In the genomic region with DNA sequence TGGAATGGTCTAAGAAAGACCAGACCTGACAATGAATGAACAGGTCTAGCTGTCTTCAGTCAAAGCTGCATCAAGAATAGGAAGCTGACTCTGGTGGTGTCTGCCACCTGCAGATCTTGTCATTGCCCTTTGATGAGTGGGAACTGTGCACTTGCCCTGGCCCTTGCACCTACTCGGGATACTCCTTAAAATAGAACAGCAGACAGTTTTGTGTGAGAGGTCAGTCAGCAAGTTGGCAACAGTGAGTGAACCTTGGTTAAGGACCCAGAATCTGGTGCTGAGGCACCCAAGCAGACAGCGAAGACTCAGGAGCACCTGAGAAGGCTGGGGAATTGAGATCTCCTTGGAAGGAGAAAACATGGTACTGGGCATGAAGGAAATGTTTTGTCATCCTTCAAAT, we compare ENCODE assay signal across 29 mouse cellular contexts. TPM values are rescaled to one million over a fixed set of nuclear protein-coding genes. Genes with fewer than 3 reads are reported as not detected.
A peak's percentile ranks its signal among the peaks of the same experiment; 100 is the strongest.
DNase-seq lines count a peak whose midpoint lies in the region; ATAC-seq and TF ChIP-seq lines count a peak whose summit lies in the region.
"Had no signal": no experiment of that assay in that cellular context is flagged by ENCODE, and none has a peak within 500 bp of the region (broad histone marks: within the 10 kb centered on the region; RNA-seq: fewer than 3 reads in every experiment).

No protein-coding gene starts in this region.

- WGBS in heart, embryonic 10.5 days, result 58% methylated on average over 2 of the region's 2 CpGs
- 68% methylated on average over 2 of the region's 2 CpGs for WGBS in kidney, embryonic 16.5 days

- peaks cover 3% of the 10 kb centered on the region; the same call in 1 of the 2 replicates for H3K4me1 ChIP-seq in heart, embryonic 10.5 days
- H3K4me1 ChIP-seq in kidney, embryonic 16.5 days (ENCODE audit: insufficient read depth, low read length), result no peaks in the 10 kb centered on the region
- H3K4me1 ChIP-seq: embryonic facial prominence, embryonic 13.5 days; forebrain, embryonic 15.5 days; heart, embryonic 15.5 days; hindbrain, embryonic 10.5 days; hindbrain, embryonic 15.5 days; liver, embryonic 12.5 days had no signal

- TF ChIP-seq CTCF in gastrocnemius, adult 2 months (IDR thresholded peaks at IDR 0.05), result no peak

- H3K4me3 ChIP-seq in gastrocnemius, adult 2 months, result no peak overlapping the region
- H3K4me3 ChIP-seq in heart, embryonic 10.5 days, result no peak overlapping the region
- no peak overlapping the region for H3K4me3 ChIP-seq in kidney, embryonic 16.5 days (ENCODE audit: low read length)
- H3K4me3 ChIP-seq: embryonic facial prominence, embryonic 13.5 days; forebrain, embryonic 10.5 days; forebrain, embryonic 15.5 days; heart, embryonic 15.5 days; hindbrain, embryonic 10.5 days; hindbrain, embryonic 15.5 days; liver, embryonic 12.5 days had no signal

- H3K4me2 ChIP-seq in kidney, embryonic 16.5 days (replicated peaks; ENCODE audit: low read depth, low read length), result no peak overlapping the region
- H3K4me2 ChIP-seq: embryonic facial prominence, embryonic 13.5 days; forebrain, embryonic 15.5 days; heart, embryonic 15.5 days; hindbrain, embryonic 15.5 days; liver, embryonic 12.5 days; midbrain, embryonic 11.5 days had no signal

- no peaks in the 10 kb centered on the region for H3K9me3 ChIP-seq in heart, embryonic 10.5 days
- no peaks in the 10 kb centered on the region for H3K9me3 ChIP-seq in kidney, embryonic 16.5 days (ENCODE audit: low read length)
- H3K9me3 ChIP-seq: embryonic facial prominence, embryonic 13.5 days; forebrain, embryonic 15.5 days; heart, embryonic 15.5 days; hindbrain, embryonic 10.5 days; hindbrain, embryonic 15.5 days; liver, embryonic 12.5 days had no signal

- intact Hi-C loops in gastrocnemius, adult 2 months (cut with DNase I), result no loop called here
- intact Hi-C loops in gastrocnemius, postnatal 36 days (cut with DNase I), result no loop called here

- no peaks in the 10 kb centered on the region for H3K27me3 ChIP-seq in heart, embryonic 10.5 days (ENCODE audit: insufficient read depth, poor library complexity, severe bottlenecking)
- H3K27me3 ChIP-seq in kidney, embryonic 16.5 days (ENCODE audit: insufficient read depth, low read length), result no peaks in the 10 kb centered on the region
- H3K27me3 ChIP-seq: embryonic facial prominence, embryonic 13.5 days; forebrain, embryonic 15.5 days; heart, embryonic 15.5 days; hindbrain, embryonic 15.5 days; Patski had no signal

- H3K36me3 ChIP-seq in heart, embryonic 10.5 days, result no peaks in the 10 kb centered on the region
- H3K36me3 ChIP-seq in kidney, embryonic 16.5 days (ENCODE audit: insufficient read depth, low read length), result no peaks in the 10 kb centered on the region
- H3K36me3 ChIP-seq: embryonic facial prominence, embryonic 13.5 days; forebrain, embryonic 10.5 days; forebrain, embryonic 15.5 days; heart, embryonic 15.5 days; hindbrain, embryonic 10.5 days; hindbrain, embryonic 15.5 days; liver, embryonic 12.5 days had no signal

- ATAC-seq in kidney, embryonic 16.5 days (ENCODE audit: low FRiP score, low TSS enrichment), result no peak
- ATAC-seq: forebrain, embryonic 15.5 days; liver, embryonic 12.5 days; liver, postnatal 0 days; midbrain, embryonic 16.5 days; Patski had no signal

- peak; percentile 50 for DNase-seq in gastrocnemius, adult 2 months
- no peak for DNase-seq in gastrocnemius, postnatal 36 days
- DNase-seq in heart, adult 8-10 months (ENCODE audit: low spot score), result peak; percentile 34
- no peak for DNase-seq in heart, embryonic 10.5 days (ENCODE audit: low spot score)
- peak; percentile 4 to 27 for DNase-seq in kidney, adult 8-10 months
- peak; percentile 42 for DNase-seq in 3134 (ENCODE audit: extremely low read depth, insufficient read length, low spot score)
- no peak for DNase-seq in frontal cortex, postnatal 25 days (ENCODE audit: low spot score in 2 of 2)
- DNase-seq: adrenal gland, postnatal 25 days; cerebellum, adult 18-20 months; cerebellum, postnatal 10 days; layer of hippocampus, postnatal 36 days; left cerebral cortex, postnatal 4 days; liver, postnatal 0 days; lung, postnatal 36 days; right cerebral cortex, postnatal 25 days; spleen, adult 18-20 months; thymus, postnatal 25 days had no signal

- peak overlapping the region; percentile 51; the same call in 1 of the 2 replicates for H3K27ac ChIP-seq in gastrocnemius, adult 2 months
- no peak overlapping the region for H3K27ac ChIP-seq in heart, embryonic 10.5 days
- no peak overlapping the region for H3K27ac ChIP-seq in kidney, embryonic 16.5 days (ENCODE audit: low read length)
- H3K27ac ChIP-seq: embryonic facial prominence, embryonic 13.5 days; forebrain, embryonic 10.5 days; forebrain, embryonic 15.5 days; heart, embryonic 15.5 days; hindbrain, embryonic 10.5 days; hindbrain, embryonic 15.5 days; liver, embryonic 12.5 days; stomach, postnatal 0 days had no signal

- no peak overlapping the region for H3K9ac ChIP-seq in kidney, embryonic 16.5 days (replicated peaks; ENCODE audit: low read length)
- H3K9ac ChIP-seq: embryonic facial prominence, embryonic 13.5 days; forebrain, embryonic 15.5 days; heart, embryonic 15.5 days; hindbrain, embryonic 15.5 days; liver, embryonic 12.5 days; liver, postnatal 0 days had no signal

RNA-seq across cellular contexts. Expression of gene Abcc5, which starts 16.7 kb away (rescaled TPM):
- total RNA-seq in gastrocnemius, adult 2 months (2021), result 10 to 100 TPM; 54.4 to 66.0 TPM
- 10 to 100 TPM; 60.7 to 61.2 TPM for total RNA-seq in gastrocnemius, postnatal 36 days (2021)
- total RNA-seq in heart, adult 8-10 months (2022), result 10 to 100 TPM; 26.5 to 31.1 (median 27.8) TPM
- polyA plus RNA-seq in heart, embryonic 10.5 days (2016; fragmentation: Nextera tagmentation; extraction: Ambion mirVana), result 60.6 and 65.7 TPM in 2 replicates
- 66.9 and 68.1 TPM in 2 replicates for polyA plus RNA-seq in kidney, embryonic 16.5 days (2015; fragmentation: Nextera tagmentation; extraction: Ambion mirVana)

RNA-seq across cellular contexts. Expression of gene Eif2b5, which starts 55.7 kb away (rescaled TPM):
- 10 to 100 TPM; 55.7 to 62.8 TPM for total RNA-seq in gastrocnemius, adult 2 months (2021)
- 10 to 100 TPM; 44.2 to 56.1 TPM for total RNA-seq in gastrocnemius, postnatal 36 days (2021)
- 10 to 100 TPM; 50.5 to 59.7 (median 55.2) TPM for total RNA-seq in heart, adult 8-10 months (2022)
- 107 and 125 TPM in 2 replicates for polyA plus RNA-seq in heart, embryonic 10.5 days (2016; fragmentation: Nextera tagmentation; extraction: Ambion mirVana)
- 119 and 121 TPM in 2 replicates for polyA plus RNA-seq in kidney, embryonic 16.5 days (2015; fragmentation: Nextera tagmentation; extraction: Ambion mirVana)

Comparison
In these comparisons a context has a peak if more than half of its experiments do, and no peak if none do; other contexts are left out.
1. DNase-seq: peak in gastrocnemius, adult 2 months (single experiment), heart, adult 8-10 months (single experiment), kidney, adult 8-10 months (2 of 2) and 3134 (single experiment); none in gastrocnemius, postnatal 36 days (0 of 2), heart, embryonic 10.5 days (single experiment) and frontal cortex, postnatal 25 days (0 of 2).